Mouse (Mus musculus) natural killer cell, adult 2 months (primary cell): ENCODE measurements at regions not wholly inside any gene's neighbourhood (a gene's known extent, or its start where the extent isn't known, plus 50 kb on each side); places are given as distances from the start of the nearest gene placed in this dataset.

Source experiments
- DNase-seq, 2 experiments: peaks; one replicate each; pipeline ENCODE4 v3.0.0; 2022; ENCODE audit warnings: low spot score in 2 of 2

DNA sequence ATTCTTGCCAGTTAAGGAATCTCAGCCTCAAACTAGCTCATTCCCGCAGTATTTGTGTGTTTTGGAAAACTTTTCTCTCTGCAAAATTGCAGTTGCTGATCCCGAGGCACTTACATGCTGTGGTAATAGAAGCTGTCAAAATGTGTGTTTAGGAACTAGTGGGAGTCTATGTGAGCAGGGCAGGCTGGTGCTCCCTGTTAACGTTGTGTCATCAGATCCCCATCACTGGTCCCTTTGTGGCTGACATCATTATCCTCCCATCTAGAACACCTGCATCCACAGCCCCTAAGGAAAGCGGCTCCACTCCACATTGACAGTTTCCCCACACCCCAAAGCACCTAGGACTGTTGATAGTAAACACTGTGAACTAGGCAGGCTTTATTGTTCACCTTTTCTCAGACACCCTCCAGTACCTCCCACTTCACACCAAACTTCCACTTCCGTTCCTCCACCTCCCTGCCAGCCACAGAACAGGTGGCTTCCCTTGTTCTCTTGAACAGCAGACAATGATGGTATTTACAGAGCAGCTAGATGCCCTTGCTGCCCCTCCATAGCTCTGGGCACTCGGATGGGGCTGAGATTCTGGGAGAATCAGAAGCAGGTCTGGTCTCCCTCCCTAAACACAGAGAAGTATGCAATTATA, 275.8 kb downstream of the Gm19410 start:
- peak in 1 of 2 experiments; percentile 6 for DNase-seq

- DNase-seq = no peak
Measured at GRCm38 (mm10) chr8:36042594-36042993, 277.0 kb downstream of the Gm19410 start.
